Mouse (Mus musculus) erythroblast, adult 5-6 weeks (primary cell): ENCODE results near the gene Serpina1f. TPM values are rescaled to one million over a fixed set of nuclear protein-coding genes. Genes with fewer than 3 reads are reported as not detected.
"Not testable (repeated sequence)": the region's sequence is repeated elsewhere in the genome, so short reads cannot be mapped to it uniquely, and the experiment has no call there.

Source experiments
- ATAC-seq: replicated peaks from 2 replicates; pipeline ENCODE4 v1.8.0; 2016; ENCODE audit warnings: moderate number of reproducible peaks, mild to moderate bottlenecking, moderate TSS enrichment, inconsistent platforms; ENCODE audit not compliant: poor library complexity, low FRiP score, severe bottlenecking
- total RNA-seq, 2 experiments: library from RNA; stranded (forward) in 1 of 2; stranded (reverse) in 1 of 2; fragments of 150-400 nt in 1 of 2; fragments of 200-764, 138-1000 nt in 1 of 2; gene quantifications; 2 replicates each; pipeline versions ENCODE4 v1.2.3 to v1.2.4; 2015 to 2017; ENCODE audit warnings: low replicate concordance in 2 of 2

Serpina1f gene
- not detected in 2 replicates for total RNA-seq (2015; ENCODE audit: low replicate concordance)
- total RNA-seq (2017; ENCODE audit: low replicate concordance): not detected in 2 replicates

GRCm38 (mm10) chr12:103695429-103695828 lies at the start of gene Serpina1f:
Serpina1f (minus strand) TSS chr12:103695529.
- no peak for ATAC-seq

- ATAC-seq: not testable (repeated sequence)
Observed at GRCm38 (mm10) chr12:103737791-103738580, 42.7 kb upstream of the Serpina1f start.

GRCm38 (mm10) chr12:103735566-103735965 lies 40.2 kb upstream of the Serpina1f start:
- ATAC-seq: not testable (repeated sequence)

- ATAC-seq: not testable (repeated sequence)
Observed at GRCm38 (mm10) chr12:103735101-103735500, 39.8 kb upstream of the Serpina1f start.

GRCm38 (mm10) chr12:103711537-103711936 lies 16.2 kb upstream of the Serpina1f start:
- ATAC-seq: no peak

GRCm38 (mm10) chr12:103710405-103710804 lies 15.1 kb upstream of the Serpina1f start:
- no peak for ATAC-seq

GRCm38 (mm10) chr12:103706113-103706512 lies 10.8 kb upstream of the Serpina1f start:
- ATAC-seq: no peak

- ATAC-seq: no peak
Observed at GRCm38 (mm10) chr12:103705547-103705946, 10.2 kb upstream of the Serpina1f start.

GRCm38 (mm10) chr12:103700144-103700750 lies 4.9 kb upstream of the Serpina1f start:
- ATAC-seq: no peak

- no peak for ATAC-seq
Observed at GRCm38 (mm10) chr12:103688221-103688814, 7.0 kb downstream of the Serpina1f start.

- ATAC-seq: no peak
Observed at GRCm38 (mm10) chr12:103687021-103687420, 8.3 kb downstream of the Serpina1f start.

GRCm38 (mm10) chr12:103686050-103686449 lies 9.3 kb downstream of the Serpina1f start:
- ATAC-seq: no peak

GRCm38 (mm10) chr12:103685386-103685785 lies 9.9 kb downstream of the Serpina1f start:
- no peak for ATAC-seq

- ATAC-seq: no peak
Observed at GRCm38 (mm10) chr12:103683775-103684174, 11.6 kb downstream of the Serpina1f start.

- ATAC-seq: no peak
Observed at GRCm38 (mm10) chr12:103681739-103682138, 13.6 kb downstream of the Serpina1f start.

GRCm38 (mm10) chr12:103681169-103681568 lies 14.2 kb downstream of the Serpina1f start:
- ATAC-seq: no peak

- not testable (repeated sequence) for ATAC-seq
Observed at GRCm38 (mm10) chr12:103679853-103680252, 15.5 kb downstream of the Serpina1f start.

GRCm38 (mm10) chr12:103676039-103676438 lies 19.3 kb downstream of the Serpina1f start, which contains the start of gene Serpina16:
Serpina16 (minus strand) TSS chr12:103676139.
- no peak for ATAC-seq

- no peak for ATAC-seq
Observed at GRCm38 (mm10) chr12:103673179-103673578, 22.1 kb downstream of the Serpina1f start.

GRCm38 (mm10) chr12:103671483-103671882 lies 23.8 kb downstream of the Serpina1f start:
- ATAC-seq: no peak

- no peak for ATAC-seq
Observed at GRCm38 (mm10) chr12:103670964-103671363, 24.4 kb downstream of the Serpina1f start.
